Mouse (Mus musculus): ENCODE results near the gene Abhd4. TPM values are rescaled to one million over a fixed set of nuclear protein-coding genes. Genes with fewer than 3 reads are reported as not detected.

The Abhd4 gene
- polyA plus RNA-seq, 1 experiment, result 65.9 TPM

- H3ac ChIP-seq (ENCODE audit: control insufficient read depth, insufficient read length), result no peak overlapping the region
- peaks cover 18% of the 10 kb centered on the region for H3K36me3 ChIP-seq (ENCODE audit: control insufficient read depth, insufficient read depth)
- no peak overlapping the region for H3K4me2 ChIP-seq (ENCODE audit: low read depth)
- no peak for TF ChIP-seq TCF12 (IDR thresholded peaks at IDR 0.05; ENCODE audit: insufficient read depth, poor library complexity, severe bottlenecking)
- no peak for TF ChIP-seq MAX (IDR thresholded peaks at IDR 0.05; ENCODE audit: low read depth)
- no peak for TF ChIP-seq MYOG (IDR thresholded peaks at IDR 0.05; ENCODE audit: control insufficient read depth in 1 of 3, insufficient read depth in 1 of 3, insufficient read length in 2 of 3, low read depth in 2 of 3)
- no peak for TF ChIP-seq TCF3 (IDR thresholded peaks at IDR 0.05; ENCODE audit: insufficient read length, low read depth)
- no peak for TF ChIP-seq CEBPB (IDR thresholded peaks at IDR 0.05; ENCODE audit: insufficient read depth, poor library complexity, severe bottlenecking)
- no peak for TF ChIP-seq MYOD1 (IDR thresholded peaks at IDR 0.05; ENCODE audit: control insufficient read depth in 1 of 3, insufficient read length in 2 of 3, low read depth in 2 of 3)
- H3K4me3 ChIP-seq, result no peak overlapping the region
- no peaks in the 10 kb centered on the region for H3K27me3 ChIP-seq (ENCODE audit: control insufficient read depth, insufficient read depth, insufficient read length)
- peaks cover 47% of the 10 kb centered on the region for H3K79me2 ChIP-seq (ENCODE audit: control insufficient read depth, insufficient read depth)
These were observed 9.8 kb upstream of the Abhd4 start for GRCm38 (mm10) chr14:54244183-54244582.

- peaks cover 18% of the 10 kb centered on the region for H3K36me3 ChIP-seq (ENCODE audit: control insufficient read depth, insufficient read depth)
These were observed 7.8 kb upstream of the Abhd4 start for GRCm38 (mm10) chr14:54246232-54246631.

GRCm38 (mm10) chr14:54249326-54249725 is 4.7 kb upstream of the Abhd4 start:
- Histone ChIP-seq H3ac (ENCODE audit: control insufficient read depth, insufficient read length) (no peak overlapping the region), H3K36me3 (ENCODE audit: control insufficient read depth, insufficient read depth) (peaks cover 18% of the 10 kb centered on the region), H3K27me3 (ENCODE audit: control insufficient read depth, insufficient read depth, insufficient read length) (no peaks in the 10 kb centered on the region), H3K4me2 (ENCODE audit: low read depth) (no peak overlapping the region), H3K4me3 (no peak overlapping the region), H3K79me2 (ENCODE audit: control insufficient read depth, insufficient read depth) (peaks cover 85% of the 10 kb centered on the region)
- TF ChIP-seq POLR2AphosphoS2 (IDR thresholded peaks at IDR 0.05; ENCODE audit: insufficient read length, low read depth) (no peak), TCF3 (IDR thresholded peaks at IDR 0.05; ENCODE audit: insufficient read length, low read depth) (no peak), REST (IDR thresholded peaks at IDR 0.05; ENCODE audit: insufficient read depth, insufficient read length) (no peak), TCF12 (IDR thresholded peaks at IDR 0.05; ENCODE audit: insufficient read depth, poor library complexity, severe bottlenecking) (no peak), SRF (IDR thresholded peaks at IDR 0.05; ENCODE audit: control insufficient read depth, insufficient read length, low read depth) (no peak), MAX (IDR thresholded peaks at IDR 0.05; ENCODE audit: low read depth) (no peak), USF1 (IDR thresholded peaks at IDR 0.05; ENCODE audit: low read depth) (no peak), CEBPB (IDR thresholded peaks at IDR 0.05; ENCODE audit: insufficient read depth, poor library complexity, severe bottlenecking) (no peak), MYOD1 (IDR thresholded peaks at IDR 0.05; ENCODE audit: control insufficient read depth in 1 of 3, insufficient read length in 2 of 3, low read depth in 2 of 3) (no peak), POLR2A (IDR thresholded peaks at IDR 0.05; ENCODE audit: insufficient read length, low read depth) (no peak), MYOG (IDR thresholded peaks at IDR 0.05; ENCODE audit: control insufficient read depth in 1 of 3, insufficient read depth in 1 of 3, insufficient read length in 2 of 3, low read depth in 2 of 3) (no peak), E2F4 (IDR thresholded peaks at IDR 0.05; ENCODE audit: insufficient read depth) (no peak)

More at GRCm38 (mm10) chr14:54246232-54246631, 7.8 kb upstream of the Abhd4 start:
- Histone ChIP-seq H3K4me3 (no peak overlapping the region), H3ac (ENCODE audit: control insufficient read depth, insufficient read length) (no peak overlapping the region), H3K79me2 (ENCODE audit: control insufficient read depth, insufficient read depth) (peaks cover 66% of the 10 kb centered on the region), H3K4me2 (ENCODE audit: low read depth) (no peak overlapping the region), H3K27me3 (ENCODE audit: control insufficient read depth, insufficient read depth, insufficient read length) (no peaks in the 10 kb centered on the region)
- TF ChIP-seq MAX (IDR thresholded peaks at IDR 0.05; ENCODE audit: low read depth) (no peak), E2F4 (IDR thresholded peaks at IDR 0.05; ENCODE audit: insufficient read depth) (no peak), REST (IDR thresholded peaks at IDR 0.05; ENCODE audit: insufficient read depth, insufficient read length) (no peak), POLR2AphosphoS2 (IDR thresholded peaks at IDR 0.05; ENCODE audit: insufficient read length, low read depth) (no peak), MYOD1 (IDR thresholded peaks at IDR 0.05; ENCODE audit: control insufficient read depth in 1 of 3, insufficient read length in 2 of 3, low read depth in 2 of 3) (no peak), POLR2A (IDR thresholded peaks at IDR 0.05; ENCODE audit: insufficient read length, low read depth) (no peak), SRF (IDR thresholded peaks at IDR 0.05; ENCODE audit: control insufficient read depth, insufficient read length, low read depth) (no peak), USF1 (IDR thresholded peaks at IDR 0.05; ENCODE audit: low read depth) (no peak), MYOG (IDR thresholded peaks at IDR 0.05; ENCODE audit: control insufficient read depth in 1 of 3, insufficient read depth in 1 of 3, insufficient read length in 2 of 3, low read depth in 2 of 3) (no peak), CEBPB (IDR thresholded peaks at IDR 0.05; ENCODE audit: insufficient read depth, poor library complexity, severe bottlenecking) (no peak), TCF3 (IDR thresholded peaks at IDR 0.05; ENCODE audit: insufficient read length, low read depth) (no peak), TCF12 (IDR thresholded peaks at IDR 0.05; ENCODE audit: insufficient read depth, poor library complexity, severe bottlenecking) (no peak)

- Histone ChIP-seq H3K4me2 (ENCODE audit: low read depth) (no peak overlapping the region), H3K4me3 (no peak overlapping the region), H3K27me3 (ENCODE audit: control insufficient read depth, insufficient read depth, insufficient read length) (no peaks in the 10 kb centered on the region), H3K79me2 (ENCODE audit: control insufficient read depth, insufficient read depth) (peaks cover 80% of the 10 kb centered on the region), H3K36me3 (ENCODE audit: control insufficient read depth, insufficient read depth) (peaks cover 14% of the 10 kb centered on the region), H3ac (ENCODE audit: control insufficient read depth, insufficient read length) (no peak overlapping the region)
- no peak for TF ChIP-seq TCF3 (IDR thresholded peaks at IDR 0.05; ENCODE audit: insufficient read length, low read depth)
- TF ChIP-seq TCF12 (IDR thresholded peaks at IDR 0.05; ENCODE audit: insufficient read depth, poor library complexity, severe bottlenecking), result no peak
- TF ChIP-seq USF1 (IDR thresholded peaks at IDR 0.05; ENCODE audit: low read depth), result no peak
- TF ChIP-seq E2F4 (IDR thresholded peaks at IDR 0.05; ENCODE audit: insufficient read depth), result no peak
- no peak for TF ChIP-seq MAX (IDR thresholded peaks at IDR 0.05; ENCODE audit: low read depth)
- TF ChIP-seq POLR2A (IDR thresholded peaks at IDR 0.05; ENCODE audit: insufficient read length, low read depth), result no peak
- TF ChIP-seq REST (IDR thresholded peaks at IDR 0.05; ENCODE audit: insufficient read depth, insufficient read length), result no peak
- no peak for TF ChIP-seq CEBPB (IDR thresholded peaks at IDR 0.05; ENCODE audit: insufficient read depth, poor library complexity, severe bottlenecking)
- TF ChIP-seq POLR2AphosphoS2 (IDR thresholded peaks at IDR 0.05; ENCODE audit: insufficient read length, low read depth), result no peak
- TF ChIP-seq SRF (IDR thresholded peaks at IDR 0.05; ENCODE audit: control insufficient read depth, insufficient read length, low read depth), result no peak
- no peak for TF ChIP-seq MYOD1 (IDR thresholded peaks at IDR 0.05; ENCODE audit: control insufficient read depth in 1 of 3, insufficient read length in 2 of 3, low read depth in 2 of 3)
- no peak for TF ChIP-seq MYOG (IDR thresholded peaks at IDR 0.05; ENCODE audit: control insufficient read depth in 1 of 3, insufficient read depth in 1 of 3, insufficient read length in 2 of 3, low read depth in 2 of 3)
These were observed 3.9 kb upstream of the Abhd4 start for GRCm38 (mm10) chr14:54250122-54250521.

Measured in myocyte (in vitro differentiated cells).